Mouse (Mus musculus): ENCODE measurements around the gene Ccnd3. TPM values are rescaled to one million over a fixed set of nuclear protein-coding genes. Genes with fewer than 3 reads are reported as not detected.
A peak's percentile ranks its signal among the peaks of the same experiment; 100 is the strongest.

Gene Ccnd3
- polyA plus RNA-seq, 1 experiment from 2014 or later = 428 TPM

DNA sequence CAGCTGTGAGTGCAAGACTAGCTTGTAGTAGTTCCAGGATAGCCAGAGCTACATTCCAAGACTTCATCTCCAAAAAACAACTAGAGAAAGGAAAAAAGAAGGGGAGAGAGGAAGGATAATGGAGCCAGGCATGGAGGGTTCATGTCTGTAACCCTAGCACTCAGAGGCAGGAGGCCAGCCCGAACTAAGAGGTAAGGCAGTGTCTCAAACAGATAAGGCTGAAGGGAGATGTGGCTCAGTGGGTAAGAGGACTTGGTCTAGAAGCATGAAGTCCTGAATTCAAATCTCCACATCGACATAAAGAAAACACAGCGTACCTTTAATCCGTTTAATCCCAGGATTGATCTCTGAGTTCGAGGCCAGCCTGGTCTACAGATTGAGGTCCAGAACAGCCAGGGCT lies 27.5 kb downstream of the Ccnd3 start:
- H3K4me1 ChIP-seq (ENCODE audit: control insufficient read depth, insufficient read depth, low read length) = peaks cover 17% of the 10 kb centered on the region
- no peak overlapping the region for H3K27ac ChIP-seq (ENCODE audit: low read length)
- no peaks in the 10 kb centered on the region for H3K9me3 ChIP-seq (ENCODE audit: control insufficient read depth, low read depth, low read length)
- H3K9ac ChIP-seq (replicated peaks; ENCODE audit: low read depth, low read length) = no peak overlapping the region
- H3K27me3 ChIP-seq (ENCODE audit: control insufficient read depth, insufficient read depth, low read length) = no peaks in the 10 kb centered on the region
- H3K36me3 ChIP-seq (ENCODE audit: control insufficient read depth, insufficient read depth, low read length) = no peaks in the 10 kb centered on the region
- H3K4me3 ChIP-seq (ENCODE audit: low read depth, low read length) = no peak overlapping the region
- ATAC-seq (ENCODE audit: insufficient number of reproducible peaks, insufficient read depth, low FRiP score, low read depth) = no peak
- 94% methylated on average over 5 of the region's 5 CpGs for WGBS
- no peak overlapping the region for H3K4me2 ChIP-seq (replicated peaks; ENCODE audit: low read depth, low read length)

DNA sequence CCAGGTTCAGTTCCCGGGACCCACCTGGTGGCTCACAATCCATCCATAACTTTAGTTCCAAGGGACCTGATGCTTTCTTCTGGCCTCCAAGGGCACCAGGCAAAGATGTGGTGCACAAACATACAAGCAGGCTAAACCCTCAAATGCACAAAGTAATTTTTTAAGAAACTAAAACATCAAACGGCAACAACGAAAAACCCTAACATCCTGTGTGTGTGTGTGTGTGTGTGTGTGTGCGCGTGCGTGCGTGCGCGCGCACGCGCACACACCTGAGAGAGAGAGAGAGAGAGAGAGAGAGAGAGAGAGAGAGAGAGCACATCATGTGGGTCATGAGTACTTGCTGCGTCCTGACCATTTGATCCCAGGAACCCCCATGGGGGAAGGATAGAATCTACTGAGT lies 28.8 kb downstream of the Ccnd3 start:
- H3K27ac ChIP-seq (ENCODE audit: low read length) = no peak overlapping the region
- 0 out of 2 replicates have a peak, but pooled peaks cover 4% of the 10 kb centered on the region for H3K4me1 ChIP-seq (ENCODE audit: control insufficient read depth, insufficient read depth, low read length)
- no peak for ATAC-seq (ENCODE audit: insufficient number of reproducible peaks, insufficient read depth, low FRiP score, low read depth)
- no peak overlapping the region for H3K4me3 ChIP-seq (ENCODE audit: low read depth, low read length)
- WGBS = 95% methylated on average over 13 of the region's 13 CpGs
- no peak overlapping the region for H3K9ac ChIP-seq (replicated peaks; ENCODE audit: low read depth, low read length)
- no peak overlapping the region for H3K4me2 ChIP-seq (replicated peaks; ENCODE audit: low read depth, low read length)
- H3K27me3 ChIP-seq (ENCODE audit: control insufficient read depth, insufficient read depth, low read length) = no peaks in the 10 kb centered on the region
- H3K36me3 ChIP-seq (ENCODE audit: control insufficient read depth, insufficient read depth, low read length) = no peaks in the 10 kb centered on the region
- no peaks in the 10 kb centered on the region for H3K9me3 ChIP-seq (ENCODE audit: control insufficient read depth, low read depth, low read length)

DNA sequence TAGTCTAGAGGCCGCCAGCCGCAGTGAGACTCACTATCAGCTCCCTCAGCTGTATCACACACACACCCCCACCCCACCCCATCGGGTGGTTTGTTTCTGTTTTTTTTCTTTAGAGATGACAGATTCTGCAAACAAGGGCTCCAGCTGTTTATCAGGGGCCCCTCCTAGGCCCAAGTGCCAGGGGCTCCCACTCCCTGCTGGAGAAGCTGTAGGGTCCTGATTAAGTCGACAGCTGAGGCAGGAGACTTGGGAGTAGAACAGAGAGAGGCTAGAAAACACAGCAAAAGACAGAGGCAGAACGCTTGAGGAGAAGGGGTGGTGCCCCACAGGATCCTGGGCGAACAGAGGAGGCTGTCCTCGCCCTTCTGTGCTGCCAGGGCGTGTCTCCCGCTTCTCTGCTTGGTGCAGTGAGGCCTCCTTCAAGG lies 31.0 kb downstream of the Ccnd3 start:
- Histone ChIP-seq H3K27ac (ENCODE audit: low read length) (no peak overlapping the region), H3K9me3 (ENCODE audit: control insufficient read depth, low read depth, low read length) (no peaks in the 10 kb centered on the region), H3K4me1 (ENCODE audit: control insufficient read depth, insufficient read depth, low read length) (0 out of 2 replicates have a peak, but pooled peaks cover 4% of the 10 kb centered on the region), H3K9ac (replicated peaks; ENCODE audit: low read depth, low read length) (no peak overlapping the region), H3K4me2 (replicated peaks; ENCODE audit: low read depth, low read length) (no peak overlapping the region), H3K27me3 (ENCODE audit: control insufficient read depth, insufficient read depth, low read length) (no peaks in the 10 kb centered on the region), H3K4me3 (ENCODE audit: low read depth, low read length) (no peak overlapping the region), H3K36me3 (ENCODE audit: control insufficient read depth, insufficient read depth, low read length) (no peaks in the 10 kb centered on the region)
- ATAC-seq (ENCODE audit: insufficient number of reproducible peaks, insufficient read depth, low FRiP score, low read depth) = peak; percentile 73; the same call in 1 of the 2 replicates
- WGBS = 45% methylated on average over 9 of the region's 9 CpGs

- H3K27me3 ChIP-seq (ENCODE audit: control insufficient read depth, insufficient read depth, low read length) = no peaks in the 10 kb centered on the region
- no peak overlapping the region for H3K4me3 ChIP-seq (ENCODE audit: low read depth, low read length)
- no peaks in the 10 kb centered on the region for H3K36me3 ChIP-seq (ENCODE audit: control insufficient read depth, insufficient read depth, low read length)
- H3K9ac ChIP-seq (replicated peaks; ENCODE audit: low read depth, low read length) = no peak overlapping the region
- ATAC-seq (ENCODE audit: insufficient number of reproducible peaks, insufficient read depth, low FRiP score, low read depth) = no peak
- WGBS = 74% methylated on average over 3 of the region's 3 CpGs
- no peak overlapping the region for H3K4me2 ChIP-seq (replicated peaks; ENCODE audit: low read depth, low read length)
- no peak overlapping the region for H3K27ac ChIP-seq (ENCODE audit: low read length)
- no peaks in the 10 kb centered on the region for H3K9me3 ChIP-seq (ENCODE audit: control insufficient read depth, low read depth, low read length)
- peaks cover 12% of the 10 kb centered on the region for H3K4me1 ChIP-seq (ENCODE audit: control insufficient read depth, insufficient read depth, low read length)
Observed at GRCm38 (mm10) chr17:47538049-47538448, 33.2 kb downstream of the Ccnd3 start.

DNA sequence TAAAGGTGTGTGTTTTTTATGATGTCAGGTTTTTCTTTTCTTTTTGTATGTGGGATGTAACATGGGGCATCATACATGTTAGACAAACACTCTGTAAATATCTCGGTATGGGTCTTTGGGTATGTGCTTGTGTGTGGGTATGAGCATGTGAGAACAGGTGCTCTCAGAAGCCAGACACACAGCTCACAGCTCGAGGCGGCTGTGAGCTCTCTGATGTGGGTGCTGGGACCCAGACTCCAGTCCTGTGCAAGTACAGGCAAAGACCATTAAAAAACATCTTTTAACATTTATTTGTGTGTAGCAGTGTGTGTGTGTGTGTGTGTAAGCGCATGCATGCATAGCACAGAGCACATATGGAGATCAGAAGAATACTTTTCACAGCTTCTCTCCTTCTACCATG lies 34.3 kb downstream of the Ccnd3 start:
- no peak for ATAC-seq (ENCODE audit: insufficient number of reproducible peaks, insufficient read depth, low FRiP score, low read depth)
- Histone ChIP-seq H3K27me3 (ENCODE audit: control insufficient read depth, insufficient read depth, low read length) (no peaks in the 10 kb centered on the region), H3K9me3 (ENCODE audit: control insufficient read depth, low read depth, low read length) (no peaks in the 10 kb centered on the region), H3K36me3 (ENCODE audit: control insufficient read depth, insufficient read depth, low read length) (no peaks in the 10 kb centered on the region), H3K9ac (replicated peaks; ENCODE audit: low read depth, low read length) (no peak overlapping the region), H3K4me3 (ENCODE audit: low read depth, low read length) (no peak overlapping the region), H3K27ac (ENCODE audit: low read length) (no peak overlapping the region), H3K4me2 (replicated peaks; ENCODE audit: low read depth, low read length) (no peak overlapping the region), H3K4me1 (ENCODE audit: control insufficient read depth, insufficient read depth, low read length) (peaks cover 15% of the 10 kb centered on the region)
- WGBS = 89% methylated on average over 4 of the region's 4 CpGs

GRCm38 (mm10) chr17:47542061-47542460 lies 37.2 kb downstream of the Ccnd3 start:
- peaks cover 14% of the 10 kb centered on the region for H3K4me1 ChIP-seq (ENCODE audit: control insufficient read depth, insufficient read depth, low read length)
- no peak overlapping the region for H3K4me2 ChIP-seq (replicated peaks; ENCODE audit: low read depth, low read length)
- no peak overlapping the region for H3K4me3 ChIP-seq (ENCODE audit: low read depth, low read length)
- no peaks in the 10 kb centered on the region for H3K27me3 ChIP-seq (ENCODE audit: control insufficient read depth, insufficient read depth, low read length)
- H3K36me3 ChIP-seq (ENCODE audit: control insufficient read depth, insufficient read depth, low read length) = no peaks in the 10 kb centered on the region
- no peak overlapping the region for H3K27ac ChIP-seq (ENCODE audit: low read length)
- ATAC-seq (ENCODE audit: insufficient number of reproducible peaks, insufficient read depth, low FRiP score, low read depth) = no peak
- no peak overlapping the region for H3K9ac ChIP-seq (replicated peaks; ENCODE audit: low read depth, low read length)
- 50% methylated on average over 5 of the region's 5 CpGs for WGBS
- no peaks in the 10 kb centered on the region for H3K9me3 ChIP-seq (ENCODE audit: control insufficient read depth, low read depth, low read length)

- Histone ChIP-seq H3K36me3 (ENCODE audit: control insufficient read depth, insufficient read depth, low read length) (no peaks in the 10 kb centered on the region), H3K9ac (replicated peaks; ENCODE audit: low read depth, low read length) (no peak overlapping the region), H3K27ac (ENCODE audit: low read length) (no peak overlapping the region), H3K4me1 (ENCODE audit: control insufficient read depth, insufficient read depth, low read length) (peaks cover 14% of the 10 kb centered on the region), H3K4me2 (replicated peaks; ENCODE audit: low read depth, low read length) (no peak overlapping the region), H3K4me3 (ENCODE audit: low read depth, low read length) (no peak overlapping the region), H3K9me3 (ENCODE audit: control insufficient read depth, low read depth, low read length) (no peaks in the 10 kb centered on the region), H3K27me3 (ENCODE audit: control insufficient read depth, insufficient read depth, low read length) (no peaks in the 10 kb centered on the region)
- 71% methylated on average over 7 of the region's 7 CpGs for WGBS
- no peak for ATAC-seq (ENCODE audit: insufficient number of reproducible peaks, insufficient read depth, low FRiP score, low read depth)
Observed at GRCm38 (mm10) chr17:47543051-47543650, 38.3 kb downstream of the Ccnd3 start.

- Histone ChIP-seq H3K36me3 (ENCODE audit: control insufficient read depth, insufficient read depth, low read length) (no peaks in the 10 kb centered on the region), H3K27ac (ENCODE audit: low read length) (no peak overlapping the region), H3K27me3 (ENCODE audit: control insufficient read depth, insufficient read depth, low read length) (no peaks in the 10 kb centered on the region), H3K4me3 (ENCODE audit: low read depth, low read length) (no peak overlapping the region), H3K4me2 (replicated peaks; ENCODE audit: low read depth, low read length) (no peak overlapping the region), H3K4me1 (ENCODE audit: control insufficient read depth, insufficient read depth, low read length) (peaks cover 14% of the 10 kb centered on the region), H3K9ac (replicated peaks; ENCODE audit: low read depth, low read length) (no peak overlapping the region), H3K9me3 (ENCODE audit: control insufficient read depth, low read depth, low read length) (no peaks in the 10 kb centered on the region)
- ATAC-seq (ENCODE audit: insufficient number of reproducible peaks, insufficient read depth, low FRiP score, low read depth) = no peak
- WGBS = 89% methylated on average over 12 of the region's 12 CpGs
Observed at GRCm38 (mm10) chr17:47545154-47545553, 40.3 kb downstream of the Ccnd3 start.

- Histone ChIP-seq H3K4me3 (ENCODE audit: low read depth, low read length) (no peak overlapping the region), H3K27me3 (ENCODE audit: control insufficient read depth, insufficient read depth, low read length) (no peaks in the 10 kb centered on the region), H3K36me3 (ENCODE audit: control insufficient read depth, insufficient read depth, low read length) (no peaks in the 10 kb centered on the region), H3K9me3 (ENCODE audit: control insufficient read depth, low read depth, low read length) (no peaks in the 10 kb centered on the region), H3K27ac (ENCODE audit: low read length) (no peak overlapping the region; the same call in 1 of the 2 replicates), H3K4me1 (ENCODE audit: control insufficient read depth, insufficient read depth, low read length) (peaks cover 14% of the 10 kb centered on the region), H3K4me2 (replicated peaks; ENCODE audit: low read depth, low read length) (no peak overlapping the region), H3K9ac (replicated peaks; ENCODE audit: low read depth, low read length) (no peak overlapping the region)
- WGBS = 74% methylated on average over 17 of the region's 17 CpGs
- ATAC-seq (ENCODE audit: insufficient number of reproducible peaks, insufficient read depth, low FRiP score, low read depth) = no peak
Observed at GRCm38 (mm10) chr17:47545861-47546331, 41.0 kb downstream of the Ccnd3 start.

All from stomach, embryonic 14.5 days (tissue).